Mouse (Mus musculus): ENCODE data around the gene Rps6kc1.

DNA sequence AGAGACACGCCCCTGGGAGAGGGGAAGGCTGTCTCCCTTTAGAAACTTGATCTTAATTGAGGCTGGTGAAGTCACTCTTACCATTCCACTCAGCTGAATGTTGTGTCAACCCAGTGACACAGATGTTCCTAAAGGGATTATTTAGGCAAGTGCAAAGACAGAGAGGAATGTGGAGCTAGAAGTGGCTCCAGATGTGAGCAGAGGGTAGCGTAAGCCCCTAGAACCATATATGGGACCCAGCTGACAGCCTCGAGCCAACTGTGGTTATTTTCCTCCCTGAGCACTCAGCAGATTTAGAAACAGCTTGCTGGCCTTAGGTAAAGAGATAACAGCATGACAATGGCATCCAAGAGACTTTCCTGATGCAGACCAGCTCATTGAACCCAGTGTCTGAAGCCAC, 41.4 kb upstream of the Rps6kc1 start:
- no peak for TF ChIP-seq POLR2A (IDR thresholded peaks at IDR 0.05; ENCODE audit: borderline replicate concordance, control insufficient read depth, low read depth, low read length)
- no peak for TF ChIP-seq CTCF (IDR thresholded peaks at IDR 0.05; ENCODE audit: control insufficient read depth, insufficient read depth, low read length)
